Mouse (Mus musculus) brain, adult 2 months (tissue): Measurements from ENCODE around the gene Hand1.
"Not testable (repeated sequence)": the region's sequence is repeated elsewhere in the genome, so short reads cannot be mapped to it uniquely, and the experiment has no call there.

ENCODE experiments used
- DNase-seq: peaks from one replicate; pipeline ENCODE4 v3.0.0; 2011; ENCODE audit warnings: low read depth, low spot score

Hand1 gene

GRCm38 (mm10) chr11:57834031-57834430, 1.4 kb upstream of the Hand1 start:
- no peak for DNase-seq

- no peak for DNase-seq
These were observed 819 bp upstream of the Hand1 start for GRCm38 (mm10) chr11:57833296-57833977.

GRCm38 (mm10) chr11:57831861-57832260, 757 bp downstream of the Hand1 start:
- no peak for DNase-seq

GRCm38 (mm10) chr11:57831281-57831781, 1.3 kb downstream of the Hand1 start:
- DNase-seq, result no peak

- no peak for DNase-seq
These were observed 2.5 kb downstream of the Hand1 start for GRCm38 (mm10) chr11:57829871-57830775.

- DNase-seq, result no peak
These were observed 3.4 kb downstream of the Hand1 start for GRCm38 (mm10) chr11:57828955-57829870.

- no peak for DNase-seq
These were observed 4.6 kb downstream of the Hand1 start for GRCm38 (mm10) chr11:57827915-57828545.

- no peak for DNase-seq
These were observed 5.3 kb downstream of the Hand1 start for GRCm38 (mm10) chr11:57827048-57827914.

- DNase-seq, result not testable (repeated sequence)
These were observed 7.4 kb downstream of the Hand1 start for GRCm38 (mm10) chr11:57825234-57825633.

- DNase-seq, result no peak
These were observed 8.9 kb downstream of the Hand1 start for GRCm38 (mm10) chr11:57823714-57824113.

GRCm38 (mm10) chr11:57823159-57823558, 9.5 kb downstream of the Hand1 start:
- not testable (repeated sequence) for DNase-seq

- DNase-seq, result peak; percentile 74
These were observed 12.5 kb downstream of the Hand1 start for GRCm38 (mm10) chr11:57819999-57820581.

GRCm38 (mm10) chr11:57818189-57818588, 14.4 kb downstream of the Hand1 start:
- DNase-seq, result no peak

GRCm38 (mm10) chr11:57813641-57814040, 19.0 kb downstream of the Hand1 start:
- no peak for DNase-seq

- DNase-seq, result no peak
These were observed 20.4 kb downstream of the Hand1 start for GRCm38 (mm10) chr11:57812212-57812611.

GRCm38 (mm10) chr11:57811006-57811405, 21.6 kb downstream of the Hand1 start:
- no peak for DNase-seq

GRCm38 (mm10) chr11:57809732-57810098, 22.9 kb downstream of the Hand1 start:
- no peak for DNase-seq

- no peak for DNase-seq
These were observed 23.4 kb downstream of the Hand1 start for GRCm38 (mm10) chr11:57809017-57809731.

- DNase-seq, result no peak
These were observed 27.6 kb downstream of the Hand1 start for GRCm38 (mm10) chr11:57805047-57805446.
